Mouse (Mus musculus) B cell, adult (primary cell): Measurements from ENCODE around the gene Ift74. TPM values are rescaled to one million over a fixed set of nuclear protein-coding genes. Genes with fewer than 3 reads are reported as not detected.

Experiments used
- total RNA-seq: library from RNA; stranded (reverse); gene quantifications from 4 replicates; pipeline ENCODE4 v1.2.4, GENCODE M21; 2023; ENCODE audit not compliant: inconsistent age

Gene Ift74
- 3.6 to 6.4 TPM (median 4.1 TPM) in 4 replicates for total RNA-seq

DNA sequence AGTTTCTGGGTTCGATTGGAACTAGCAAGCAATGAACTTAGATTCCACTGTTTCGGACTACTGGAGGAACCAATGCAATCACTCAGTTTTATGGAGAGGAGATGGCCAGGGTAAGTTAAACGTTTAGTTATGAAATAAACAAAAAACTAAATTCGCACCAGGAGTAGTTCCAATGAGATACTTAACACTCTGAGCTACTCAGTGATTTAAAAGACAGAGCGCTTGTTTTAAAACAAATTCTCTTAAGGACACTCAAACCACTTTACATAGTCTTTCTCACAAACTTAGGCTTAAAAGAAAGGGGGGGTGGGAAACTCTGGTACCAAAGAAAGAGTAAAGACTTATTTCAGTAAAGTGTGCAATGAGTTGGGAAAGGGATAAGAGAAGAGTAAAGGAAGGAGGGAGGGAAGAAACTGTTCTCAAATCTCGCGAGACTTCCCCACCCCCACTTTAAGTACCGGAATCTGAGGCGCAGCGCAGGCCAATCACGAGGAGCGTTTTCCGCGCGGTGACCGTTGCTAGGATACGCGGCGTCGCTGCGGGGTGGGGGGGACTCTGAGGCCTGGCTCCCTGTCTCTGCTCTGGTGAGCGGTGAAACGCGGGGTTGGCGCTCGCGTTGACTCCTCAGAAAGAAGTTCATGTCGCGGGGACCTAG, at the start of gene Ift74:
Gene Ift74, plus strand, starts transcription at position 520 of the 655 bp plus-strand sequence.

DNA sequence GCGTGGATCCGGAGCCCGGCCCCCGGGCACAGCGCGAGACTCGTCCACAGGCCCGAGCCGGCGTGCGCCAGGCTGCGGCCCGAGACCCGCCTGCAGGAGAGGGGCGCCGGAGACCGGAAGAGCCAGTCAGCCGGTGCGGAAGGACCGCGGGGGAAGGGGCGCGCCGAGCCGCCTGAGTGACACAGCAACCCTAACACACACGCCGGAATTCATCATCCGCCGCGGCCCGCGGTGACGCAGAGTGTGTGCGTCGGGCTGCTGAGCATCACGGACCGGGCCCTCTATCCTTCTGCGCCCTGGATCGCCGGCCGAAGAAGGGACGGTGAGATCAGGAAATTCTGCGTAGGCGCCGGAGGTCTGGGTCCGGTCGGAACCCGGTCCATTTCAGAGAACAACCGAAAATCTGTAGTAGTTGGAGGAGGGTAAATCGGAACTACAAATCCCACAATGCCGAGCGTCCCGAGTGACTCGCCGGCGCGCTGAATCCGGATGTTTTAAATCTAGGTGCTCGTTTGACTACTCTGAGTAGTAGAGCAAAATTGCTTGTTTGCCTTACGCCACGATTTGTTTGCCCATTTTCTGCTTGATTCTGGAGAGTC, 11.2 kb upstream of the Ift74 start, which contains the start of gene Plaa:
Gene Plaa, minus strand, starts transcription at position 214 of the 599 bp plus-strand sequence.

DNA sequence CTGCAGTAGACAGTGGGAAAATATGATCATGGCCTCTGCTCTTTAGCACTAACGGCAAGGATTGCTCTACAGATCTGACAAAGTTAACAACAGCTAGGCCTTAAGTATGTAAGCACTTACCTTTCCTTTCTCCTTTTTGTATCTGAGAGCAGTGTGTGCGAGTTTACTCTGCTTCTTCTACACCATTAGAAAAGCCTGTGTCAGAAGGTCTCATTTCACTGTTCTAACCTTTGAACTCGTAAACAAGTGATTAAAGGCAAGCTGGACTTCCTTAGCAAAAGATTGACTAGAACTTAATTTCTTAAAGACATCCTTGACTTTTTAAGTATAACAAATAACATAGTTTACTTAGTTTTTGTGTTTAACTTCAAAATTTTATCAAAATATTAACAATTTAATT, 35.6 kb downstream of the Ift74 start, which contains the start of gene Lrrc19:
Gene Lrrc19, minus strand, starts transcription at position 225 of the 400 bp plus-strand sequence.

DNA sequence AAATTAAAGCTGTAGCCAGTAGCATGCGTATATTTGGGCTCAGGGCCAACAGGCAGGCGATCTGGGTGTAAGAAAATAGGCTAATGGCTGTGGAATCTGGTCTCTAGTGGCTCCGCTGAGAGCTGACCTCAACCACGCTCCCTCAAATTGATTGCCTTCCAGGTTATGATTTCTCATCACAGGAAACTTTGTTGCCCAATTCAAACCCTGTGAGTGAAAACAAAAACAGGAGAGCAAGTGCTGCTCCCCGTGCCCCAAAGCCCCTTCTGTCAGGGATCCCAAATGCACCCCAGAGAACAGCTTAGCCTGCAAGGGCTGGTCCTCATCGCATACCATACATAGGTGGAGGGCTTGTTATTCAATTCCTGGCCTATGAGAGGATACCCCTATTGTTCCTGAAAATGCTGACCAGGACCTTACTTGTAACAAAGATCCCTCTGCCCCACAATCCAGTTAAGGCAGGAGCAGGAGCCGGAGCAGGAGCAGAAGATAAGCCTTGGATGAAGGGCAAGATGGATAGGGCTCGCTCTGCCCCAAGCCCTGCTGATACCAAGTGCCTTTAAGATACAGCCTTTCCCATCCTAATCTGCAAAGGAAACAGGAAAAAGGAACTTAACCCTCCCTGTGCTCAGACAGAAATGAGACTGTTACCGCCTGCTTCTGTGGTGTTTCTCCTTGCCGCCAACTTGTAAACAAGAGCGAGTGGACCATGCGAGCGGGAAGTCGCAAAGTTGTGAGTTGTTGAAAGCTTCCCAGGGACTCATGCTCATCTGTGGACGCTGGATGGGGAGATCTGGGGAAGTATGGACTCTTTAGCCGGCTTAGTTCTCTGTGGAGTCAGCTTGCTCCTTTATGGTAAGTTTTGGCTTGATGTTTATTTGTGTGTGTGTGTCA, 124.8 kb downstream of the Ift74 start, which contains the start of gene Tek:
Gene Tek, plus strand, starts transcription at position 452 of the 894 bp plus-strand sequence.

Other genes with a start within 250 kb of the Ift74 start
- not detected in 4 replicates for gene Gm10306, start 57.9 kb upstream of the Ift74 start, total RNA-seq
- 11.9 to 14.2 TPM (median 13.1 TPM) in 4 replicates for gene Caap1, start 57.7 kb upstream of the Ift74 start, total RNA-seq
- 47.1 to 54.7 TPM (median 49.3 TPM) in 4 replicates for gene Plaa, start 11.2 kb upstream of the Ift74 start, total RNA-seq
- gene Lrrc19, start 35.7 kb downstream of the Ift74 start, total RNA-seq = not detected in 4 replicates
- gene Tek, start 124.8 kb downstream of the Ift74 start, total RNA-seq = not detected in 4 replicates